Mouse (Mus musculus): ENCODE measurements around the gene Aif1.

GRCm38 (mm10) chr17:35155451-35155850 lies 20.4 kb downstream of the Aif1 start:
- TF ChIP-seq CTCF (conservative IDR thresholded peaks at IDR 0.05 in 1 of 2, IDR thresholded peaks at IDR 0.05 in 1 of 2; ENCODE audit: low read depth in 2 of 2, low read length in 2 of 2) (no peak), SIN3A (IDR thresholded peaks at IDR 0.05; ENCODE audit: low read length) (no peak), MXI1 (IDR thresholded peaks at IDR 0.05; ENCODE audit: low read depth, low read length) (no peak), ZKSCAN1 (IDR thresholded peaks at IDR 0.05; ENCODE audit: borderline replicate concordance, low read depth, low read length) (no peak), MAZ (IDR thresholded peaks at IDR 0.05; ENCODE audit: low read depth, low read length) (no peak), POLR2A (IDR thresholded peaks at IDR 0.05; ENCODE audit: low read depth, low read length) (no peak), TCF12 (IDR thresholded peaks at IDR 0.05; ENCODE audit: low read depth, low read length) (no peak), EP300 (IDR thresholded peaks at IDR 0.05; ENCODE audit: low read length) (no peak)

Measured in CH12.LX (cell line).